Mouse (Mus musculus) forebrain, embryonic 11.5 days (tissue): ENCODE results near the gene Zfp213. TPM values are rescaled to one million over a fixed set of nuclear protein-coding genes. Genes with fewer than 3 reads are reported as not detected.

Experiments
- ATAC-seq: fragments of 200-750 bp; cut with Nextera tagmentation; replicated peaks from 2 replicates; pipeline ENCODE4 v1.8.0; 2017; ENCODE audit warnings: moderate TSS enrichment; ENCODE audit not compliant: low FRiP score
- DNase-seq: peaks from one replicate; pipeline ENCODE4 v3.0.0-alpha.2; 2017; ENCODE audit warnings: low spot score
- H3K27ac ChIP-seq: fragments of 300-500 bp; sonication (generic); 2 replicates; pipeline ENCODE4 v1.5.1; 2014; ENCODE audit warnings: low read depth, low read length
- H3K27me3 ChIP-seq: fragments of 300-500 bp; sonication (generic); 2 replicates; pipeline ENCODE4 v1.6.1; 2014; ENCODE audit warnings: mild to moderate bottlenecking, low read length, mixed read lengths; ENCODE audit not compliant: control insufficient read depth, insufficient read depth
- H3K36me3 ChIP-seq: fragments of 300-500 bp; sonication (generic); 2 replicates; pipeline ENCODE4 v1.6.1; 2014; ENCODE audit warnings: mild to moderate bottlenecking, low read length, moderate library complexity, mixed read lengths; ENCODE audit not compliant: control insufficient read depth, insufficient read depth
- H3K4me1 ChIP-seq: fragments of 300-500 bp; sonication (generic); replicated peaks from 2 replicates; pipeline ENCODE4 v1.6.1; 2014; ENCODE audit warnings: low read length, mixed read lengths; ENCODE audit not compliant: control insufficient read depth, insufficient read depth
- H3K4me2 ChIP-seq: fragments of 300-500 bp; sonication (generic); 2 replicates; pipeline ENCODE4 v1.6.1; 2014; ENCODE audit warnings: low read depth, mild to moderate bottlenecking, low read length, moderate library complexity, mixed read lengths; ENCODE audit not compliant: severe bottlenecking
- H3K4me3 ChIP-seq: fragments of 300-500 bp; sonication (generic); 2 replicates; pipeline ENCODE4 v1.5.1; 2014; ENCODE audit warnings: low read depth, low read length
- H3K9ac ChIP-seq: fragments of 300-500 bp; sonication (generic); 2 replicates; pipeline ENCODE4 v1.6.1; 2014; ENCODE audit warnings: low read length
- H3K9me3 ChIP-seq: fragments of 300-500 bp; sonication (generic); 2 replicates; pipeline ENCODE4 v1.6.1; 2016; ENCODE audit warnings: low read length, mixed read lengths; ENCODE audit not compliant: control insufficient read depth
- WGBS: fragments of 180-500 bp; shearing (Covaris S2); extraction: QIAGEN DNeasy Blood & Tissue Kit; methylation state at CpG from one replicate; pipeline ENCODE4 v1.1.7; 2014; 5-methylcytosine and 5-hydroxymethylcytosine counted together
- polyA plus RNA-seq: library from polyadenylated mRNA; unstranded; fragments of >200 nt; fragmentation: Nextera tagmentation; extraction: Ambion mirVana; gene quantifications from 2 replicates; pipeline ENCODE4 v1.2.1, GENCODE M21; 2014

The Zfp213 gene
- polyA plus RNA-seq, 1 experiment from 2014 or later: 29.9 TPM

- DNase-seq (no peak), ATAC-seq (no peak)
- no peak overlapping the region for H3K27ac ChIP-seq
- WGBS: 13% methylated on average over 6 of the region's 6 CpGs
- peak overlapping the region; percentile 67; the same call in 1 of the 2 replicates for H3K4me3 ChIP-seq
- H3K36me3 ChIP-seq: no peaks in the 10 kb centered on the region
- no peak overlapping the region for H3K9ac ChIP-seq
- H3K4me2 ChIP-seq: peak overlapping the region; percentile 11; the same call in 1 of the 2 replicates
- no peaks in the 10 kb centered on the region; the same call in 1 of the 2 replicates for H3K27me3 ChIP-seq
- H3K4me1 ChIP-seq: peaks cover 2% of the 10 kb centered on the region; the same call in 1 of the 2 replicates
- no peaks in the 10 kb centered on the region for H3K9me3 ChIP-seq
Observed at GRCm38 (mm10) chr17:23545841-23546240, 18.2 kb downstream of the Zfp213 start.

GRCm38 (mm10) chr17:23544766-23545165 lies 19.3 kb downstream of the Zfp213 start:
- no peak overlapping the region for H3K27ac ChIP-seq
- peaks cover 2% of the 10 kb centered on the region; the same call in 1 of the 2 replicates for H3K4me1 ChIP-seq
- no peaks in the 10 kb centered on the region for H3K36me3 ChIP-seq
- H3K9me3 ChIP-seq: no peaks in the 10 kb centered on the region
- WGBS: 96% methylated on average over 1 of the region's 1 CpGs
- no peaks in the 10 kb centered on the region; the same call in 1 of the 2 replicates for H3K27me3 ChIP-seq
- no peak for ATAC-seq
- no peak for DNase-seq
- no peak overlapping the region for H3K9ac ChIP-seq
- no peak overlapping the region for H3K4me3 ChIP-seq
- no peak overlapping the region for H3K4me2 ChIP-seq

GRCm38 (mm10) chr17:23543983-23544382 lies 20.1 kb downstream of the Zfp213 start:
- no peak for ATAC-seq

GRCm38 (mm10) chr17:23543325-23543724 lies 20.7 kb downstream of the Zfp213 start:
- H3K4me1 ChIP-seq: peaks cover 2% of the 10 kb centered on the region; the same call in 1 of the 2 replicates
- no peak overlapping the region for H3K27ac ChIP-seq
- H3K9ac ChIP-seq: no peak overlapping the region
- H3K9me3 ChIP-seq: no peaks in the 10 kb centered on the region
- H3K4me2 ChIP-seq: no peak overlapping the region
- H3K36me3 ChIP-seq: no peaks in the 10 kb centered on the region
- DNase-seq (no peak), ATAC-seq (no peak)
- H3K27me3 ChIP-seq: peaks cover 6% of the 10 kb centered on the region; the same call in 1 of the 2 replicates
- no peak overlapping the region for H3K4me3 ChIP-seq
- WGBS: 53% methylated on average over 5 of the region's 5 CpGs

More at GRCm38 (mm10) chr17:23543983-23544382, 20.1 kb downstream of the Zfp213 start:
- H3K4me3 ChIP-seq: no peak overlapping the region
- DNase-seq: no peak
- no peaks in the 10 kb centered on the region for H3K36me3 ChIP-seq
- 76% methylated on average over 4 of the region's 4 CpGs for WGBS
- H3K9ac ChIP-seq: no peak overlapping the region
- no peaks in the 10 kb centered on the region for H3K9me3 ChIP-seq
- H3K27me3 ChIP-seq: peaks cover 3% of the 10 kb centered on the region; the same call in 1 of the 2 replicates
- H3K4me1 ChIP-seq: peaks cover 2% of the 10 kb centered on the region; the same call in 1 of the 2 replicates
- no peak overlapping the region for H3K4me2 ChIP-seq
- no peak overlapping the region for H3K27ac ChIP-seq

- peaks cover 5% of the 10 kb centered on the region for H3K4me1 ChIP-seq
- no peaks in the 10 kb centered on the region for H3K9me3 ChIP-seq
- H3K4me2 ChIP-seq: no peak overlapping the region
- no peak overlapping the region for H3K9ac ChIP-seq
- H3K27me3 ChIP-seq: peaks cover 8% of the 10 kb centered on the region; the same call in 1 of the 2 replicates
- DNase-seq (peak; percentile 47), ATAC-seq (no peak)
- H3K4me3 ChIP-seq: no peak overlapping the region
- no peaks in the 10 kb centered on the region for H3K36me3 ChIP-seq
- H3K27ac ChIP-seq: no peak overlapping the region
- 54% methylated on average over 4 of the region's 4 CpGs for whole genome bisulfite sequencing
Observed at GRCm38 (mm10) chr17:23542835-23543234, 21.2 kb downstream of the Zfp213 start.

GRCm38 (mm10) chr17:23542004-23542720 lies 21.9 kb downstream of the Zfp213 start:
- H3K36me3 ChIP-seq: no peaks in the 10 kb centered on the region
- no peaks in the 10 kb centered on the region for H3K9me3 ChIP-seq
- peaks cover 14% of the 10 kb centered on the region; the same call in 1 of the 2 replicates for H3K27me3 ChIP-seq
- H3K4me3 ChIP-seq: peak overlapping the region; percentile 11; the same call in 1 of the 2 replicates
- peak; percentile 55 for DNase-seq
- H3K9ac ChIP-seq: peak overlapping the region; percentile 16; the same call in 1 of the 2 replicates
- H3K4me2 ChIP-seq: peak overlapping the region; percentile 47
- H3K27ac ChIP-seq: no peak overlapping the region
- no peak for ATAC-seq
- WGBS: 9% methylated on average over 12 of the region's 12 CpGs
- peaks cover 5% of the 10 kb centered on the region for H3K4me1 ChIP-seq

- Histone ChIP-seq H3K36me3 (no peaks in the 10 kb centered on the region), H3K4me3 (peak overlapping the region; percentile 8; the same call in 1 of the 2 replicates)
- 8% methylated on average over 31 of the region's 31 CpGs for WGBS
Observed at GRCm38 (mm10) chr17:23540605-23541475, 23.2 kb downstream of the Zfp213 start.

GRCm38 (mm10) chr17:23540106-23540505 lies 23.9 kb downstream of the Zfp213 start:
- Histone ChIP-seq H3K4me3 (no peak overlapping the region), H3K27ac (no peak overlapping the region), H3K4me1 (peaks cover 5% of the 10 kb centered on the region), H3K9ac (no peak overlapping the region), H3K4me2 (peak overlapping the region; percentile 34; the same call in 1 of the 2 replicates), H3K36me3 (no peaks in the 10 kb centered on the region), H3K9me3 (no peaks in the 10 kb centered on the region), H3K27me3 (peaks cover 16% of the 10 kb centered on the region; the same call in 1 of the 2 replicates)
- 36% methylated on average over 3 of the region's 3 CpGs for WGBS
- DNase-seq (peak; percentile 48), ATAC-seq (peak; percentile 25; the same call in 1 of the 2 replicates)

More at GRCm38 (mm10) chr17:23540605-23541475, 23.2 kb downstream of the Zfp213 start:
- no peak overlapping the region for H3K27ac ChIP-seq
- no peak overlapping the region for H3K9ac ChIP-seq
- H3K27me3 ChIP-seq: peaks cover 16% of the 10 kb centered on the region; the same call in 1 of the 2 replicates
- DNase-seq (peak; percentile 68), ATAC-seq (peak; percentile 55)
- peaks cover 5% of the 10 kb centered on the region for H3K4me1 ChIP-seq
- peak overlapping the region; percentile 34; the same call in 1 of the 2 replicates for H3K4me2 ChIP-seq
- no peaks in the 10 kb centered on the region for H3K9me3 ChIP-seq
